Mouse (Mus musculus): ENCODE results near the gene Pou2f2. TPM values are rescaled to one million over a fixed set of nuclear protein-coding genes. Genes with fewer than 3 reads are reported as not detected.
A peak's percentile ranks its signal among the peaks of the same experiment; 100 is the strongest.

Pou2f2 gene
- polyA plus RNA-seq (2015; fragmentation: Nextera tagmentation; extraction: Ambion mirVana): 1.1 and 2.0 TPM in 2 replicates

GRCm38 (mm10) chr7:25179606-25180161 lies at the start of gene Pou2f2:
Pou2f2 (minus strand) TSS chr7:25179726.
- Histone ChIP-seq H3K36me3 (no peaks in the 10 kb centered on the region), H3K9me3 (replicated peaks) (no peaks in the 10 kb centered on the region), H3K27ac (replicated peaks) (no peak within 1 kb of the TSS), H3K4me2 (replicated peaks) (peak within 1 kb of the TSS; percentile 89), H3K9ac (peak within 1 kb of the TSS; percentile 27; the same call in 1 of the 2 replicates), H3K4me1 (peaks cover 15% of the 10 kb centered on the region), H3K27me3 (peaks cover 97% of the 10 kb centered on the region), H3K4me3 (replicated peaks) (peak within 1 kb of the TSS; percentile 51)
- ATAC-seq (ENCODE audit: insufficient number of reproducible peaks, low FRiP score, low TSS enrichment, low read depth): peak; percentile 87
- under 1% methylated on average over 40 of the region's 56 CpGs for WGBS

- no peaks in the 10 kb centered on the region for H3K9me3 ChIP-seq (replicated peaks)
- 88% methylated on average over 1 of the region's 1 CpGs for WGBS
- H3K4me3 ChIP-seq (replicated peaks): no peak overlapping the region
- ATAC-seq (ENCODE audit: insufficient number of reproducible peaks, low FRiP score, low TSS enrichment, low read depth): no peak
- H3K27me3 ChIP-seq: no peaks in the 10 kb centered on the region
- H3K4me1 ChIP-seq: peaks cover 7% of the 10 kb centered on the region
- H3K4me2 ChIP-seq (replicated peaks): no peak overlapping the region
- H3K9ac ChIP-seq: no peak overlapping the region
- peaks cover 86% of the 10 kb centered on the region for H3K36me3 ChIP-seq
- H3K27ac ChIP-seq (replicated peaks): no peak overlapping the region
These were observed 48.2 kb upstream of the Pou2f2 start for GRCm38 (mm10) chr7:25227523-25228300.

GRCm38 (mm10) chr7:25222275-25222967 lies 42.9 kb upstream of the Pou2f2 start:
- peaks cover 34% of the 10 kb centered on the region for H3K36me3 ChIP-seq
- peak overlapping the region; percentile 82 for H3K4me3 ChIP-seq (replicated peaks)
- H3K4me1 ChIP-seq: peaks cover 38% of the 10 kb centered on the region
- no peaks in the 10 kb centered on the region for H3K9me3 ChIP-seq (replicated peaks)
- 89% methylated on average over 10 of the region's 10 CpGs for WGBS
- H3K27ac ChIP-seq (replicated peaks): no peak overlapping the region
- peak overlapping the region; percentile 94 for H3K4me2 ChIP-seq (replicated peaks)
- H3K27me3 ChIP-seq: no peaks in the 10 kb centered on the region
- H3K9ac ChIP-seq: peak overlapping the region; percentile 67
- ATAC-seq (ENCODE audit: insufficient number of reproducible peaks, low FRiP score, low TSS enrichment, low read depth): no peak

DNA sequence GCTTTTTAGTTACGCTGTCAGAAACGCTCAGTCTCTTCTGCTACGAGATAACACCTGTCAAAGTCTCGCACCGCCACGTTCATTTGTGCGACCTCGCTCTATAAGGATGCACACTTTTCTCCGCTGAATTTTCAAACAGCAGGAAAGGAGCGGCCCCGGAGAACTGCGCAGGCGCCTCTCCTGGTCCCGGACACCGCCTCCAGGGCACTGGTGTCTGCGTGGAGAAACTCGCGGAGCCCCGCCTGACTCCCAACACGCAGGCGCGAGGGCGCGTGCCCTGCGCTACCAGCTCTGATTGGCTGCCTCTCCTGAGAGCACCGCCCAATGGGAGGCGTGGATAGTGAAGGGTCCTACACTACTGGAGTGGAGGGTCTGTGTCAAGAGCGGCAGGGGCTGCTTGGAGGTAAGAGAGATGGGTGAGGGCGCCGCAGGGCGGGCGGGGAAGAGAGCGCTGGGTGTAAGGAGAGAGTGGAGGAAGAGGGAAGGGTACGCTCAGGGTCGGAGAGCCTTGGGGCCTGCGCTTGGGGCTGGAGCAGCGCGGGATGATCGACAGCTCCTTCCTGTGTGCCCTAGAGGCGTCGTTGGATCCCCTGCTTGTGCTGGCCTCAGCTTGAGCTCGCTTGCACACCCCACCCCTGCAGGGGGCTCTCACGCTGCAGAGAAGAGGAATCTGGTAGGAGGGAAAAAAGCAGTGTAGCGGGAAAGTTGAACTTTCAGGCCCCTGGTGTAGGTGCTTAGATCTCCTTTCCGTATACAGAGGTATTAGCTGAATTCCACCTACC lies 41.8 kb upstream of the Pou2f2 start, which contains the start of gene Zfp526:
Gene Zfp526, plus strand, starts transcription at position 324 of the 782 bp plus-strand sequence.
- peak; percentile 96 for ATAC-seq (ENCODE audit: insufficient number of reproducible peaks, low FRiP score, low TSS enrichment, low read depth)
- Histone ChIP-seq H3K4me2 (replicated peaks) (peak within 1 kb of the TSS; percentile 94), H3K9ac (peak within 1 kb of the TSS; percentile 67), H3K36me3 (peaks cover 23% of the 10 kb centered on the region), H3K27ac (replicated peaks) (peak within 1 kb of the TSS; percentile 93), H3K4me1 (peaks cover 38% of the 10 kb centered on the region), H3K4me3 (replicated peaks) (peak within 1 kb of the TSS; percentile 82), H3K27me3 (no peaks in the 10 kb centered on the region), H3K9me3 (replicated peaks) (no peaks in the 10 kb centered on the region)
- WGBS: under 1% methylated on average over 42 of the region's 45 CpGs

DNA sequence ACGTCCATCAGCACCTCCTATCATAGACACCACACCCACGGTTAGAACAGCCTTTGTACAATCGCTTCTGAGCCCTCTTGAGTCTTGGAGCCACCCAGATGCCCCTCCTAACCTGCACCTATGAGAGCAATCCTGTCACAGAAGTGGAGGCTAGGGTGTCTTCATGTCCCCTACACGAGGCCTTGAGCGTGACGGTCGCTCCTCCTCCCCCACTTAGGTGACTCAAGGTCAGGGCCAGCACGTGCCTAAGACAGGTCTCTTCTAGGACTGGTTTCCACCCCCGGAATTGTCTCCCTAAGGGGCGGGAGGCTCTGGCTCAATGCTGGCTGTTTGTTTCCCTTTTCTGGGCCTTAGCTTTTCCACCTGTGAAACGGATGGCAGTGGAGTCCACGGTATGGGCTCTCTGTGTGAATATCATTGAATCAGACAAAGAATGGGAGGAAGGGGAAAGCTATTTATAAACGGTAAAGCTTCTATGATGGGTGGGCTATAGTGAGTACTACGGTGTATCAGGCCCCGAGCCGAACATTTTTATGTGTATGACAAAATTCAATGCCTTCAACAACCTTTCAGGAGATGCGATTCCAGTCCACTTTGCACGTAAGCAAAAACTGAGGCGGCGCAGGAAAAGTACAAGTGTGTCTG lies 41.1 kb upstream of the Pou2f2 start, which contains the start of gene Dedd2:
Gene Dedd2, minus strand, starts transcription at position 159 of the 645 bp plus-strand sequence.
- no peaks in the 10 kb centered on the region for H3K9me3 ChIP-seq (replicated peaks)
- peak within 1 kb of the TSS; percentile 67 for H3K9ac ChIP-seq
- 3% methylated on average over 20 of the region's 20 CpGs for WGBS
- peak within 1 kb of the TSS; percentile 82 for H3K4me3 ChIP-seq (replicated peaks)
- peak within 1 kb of the TSS; percentile 93 for H3K27ac ChIP-seq (replicated peaks)
- peaks cover 38% of the 10 kb centered on the region for H3K4me1 ChIP-seq
- H3K4me2 ChIP-seq (replicated peaks): peak within 1 kb of the TSS; percentile 94
- H3K36me3 ChIP-seq: peaks cover 16% of the 10 kb centered on the region
- ATAC-seq (ENCODE audit: insufficient number of reproducible peaks, low FRiP score, low TSS enrichment, low read depth): no peak
- no peaks in the 10 kb centered on the region for H3K27me3 ChIP-seq

- ATAC-seq (ENCODE audit: insufficient number of reproducible peaks, low FRiP score, low TSS enrichment, low read depth): peak; percentile 78
These were observed 40.4 kb upstream of the Pou2f2 start for GRCm38 (mm10) chr7:25219756-25220456.

GRCm38 (mm10) chr7:25219416-25219750 lies 39.9 kb upstream of the Pou2f2 start:
- peak overlapping the region; percentile 82 for H3K4me3 ChIP-seq (replicated peaks)
- peak; percentile 0; the same call in 1 of the 2 replicates for ATAC-seq (ENCODE audit: insufficient number of reproducible peaks, low FRiP score, low TSS enrichment, low read depth)
- peaks cover 10% of the 10 kb centered on the region for H3K36me3 ChIP-seq
- H3K27ac ChIP-seq (replicated peaks): peak overlapping the region; percentile 75
- H3K9me3 ChIP-seq (replicated peaks): no peaks in the 10 kb centered on the region
- peaks cover 38% of the 10 kb centered on the region for H3K4me1 ChIP-seq
- under 1% methylated on average over 16 of the region's 16 CpGs for WGBS
- H3K4me2 ChIP-seq (replicated peaks): peak overlapping the region; percentile 94
- peak overlapping the region; percentile 67 for H3K9ac ChIP-seq
- H3K27me3 ChIP-seq: no peaks in the 10 kb centered on the region

More at GRCm38 (mm10) chr7:25219756-25220456, 40.4 kb upstream of the Pou2f2 start:
- Histone ChIP-seq H3K9me3 (replicated peaks) (no peaks in the 10 kb centered on the region), H3K27me3 (no peaks in the 10 kb centered on the region), H3K4me3 (replicated peaks) (peak overlapping the region; percentile 82), H3K36me3 (peaks cover 15% of the 10 kb centered on the region), H3K4me2 (replicated peaks) (peak overlapping the region; percentile 94), H3K9ac (peak overlapping the region; percentile 67), H3K27ac (replicated peaks) (peak overlapping the region; percentile 93), H3K4me1 (peaks cover 38% of the 10 kb centered on the region)
- WGBS: 3% methylated on average over 31 of the region's 31 CpGs

GRCm38 (mm10) chr7:25218705-25219415 lies 39.3 kb upstream of the Pou2f2 start:
- Histone ChIP-seq H3K4me1 (peaks cover 38% of the 10 kb centered on the region), H3K9me3 (replicated peaks) (no peaks in the 10 kb centered on the region), H3K9ac (peak overlapping the region; percentile 67), H3K4me3 (replicated peaks) (peak overlapping the region; percentile 82), H3K36me3 (0 out of 2 replicates have a peak, but pooled peaks cover 6% of the 10 kb centered on the region), H3K27ac (replicated peaks) (peak overlapping the region; percentile 75), H3K27me3 (no peaks in the 10 kb centered on the region), H3K4me2 (replicated peaks) (peak overlapping the region; percentile 94)
- WGBS: under 1% methylated on average over 53 of the region's 53 CpGs
- no peak for ATAC-seq (ENCODE audit: insufficient number of reproducible peaks, low FRiP score, low TSS enrichment, low read depth)

DNA sequence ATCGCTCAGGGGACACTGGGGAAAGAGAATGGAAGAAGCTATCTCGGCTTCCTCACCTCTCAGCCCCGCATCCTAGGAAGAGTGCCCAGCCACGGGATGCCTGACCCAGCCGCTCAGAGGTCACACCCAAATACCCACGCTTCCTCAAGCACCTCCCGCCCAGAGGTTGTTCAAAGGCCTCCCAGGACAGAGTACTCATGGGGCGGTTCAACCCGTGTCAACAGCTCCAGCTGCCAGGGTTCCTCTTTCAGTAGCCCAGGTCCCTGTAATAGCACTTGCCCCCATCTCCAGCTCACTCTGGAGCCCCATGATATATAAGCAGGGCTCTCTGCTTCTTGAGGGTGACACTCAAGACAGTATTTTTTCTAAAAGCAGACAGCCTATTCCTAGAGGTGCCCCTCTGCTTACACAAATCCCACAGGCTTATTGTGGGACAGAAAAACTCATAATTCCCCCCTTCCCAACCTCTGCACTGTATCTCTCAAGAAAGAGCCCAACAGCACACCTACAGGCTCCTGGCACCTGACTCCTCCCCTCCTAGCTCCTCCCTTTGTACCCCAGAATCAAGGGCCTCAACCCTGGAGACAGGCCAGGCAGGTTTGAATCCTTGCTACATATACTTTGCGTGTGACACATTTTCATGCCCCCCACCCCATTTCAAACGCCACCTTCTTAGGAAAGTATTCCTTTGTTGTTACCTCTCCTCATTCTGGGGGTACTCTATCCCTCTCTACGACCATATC lies 38.3 kb upstream of the Pou2f2 start:
- peak overlapping the region; percentile 94; the same call in 1 of the 2 replicates for H3K4me2 ChIP-seq (replicated peaks)
- no peak overlapping the region for H3K9ac ChIP-seq

More for the DNA sequence above, 38.3 kb upstream of the Pou2f2 start:
- Histone ChIP-seq H3K4me1 (peaks cover 37% of the 10 kb centered on the region), H3K36me3 (0 out of 2 replicates have a peak, but pooled peaks cover 6% of the 10 kb centered on the region), H3K9me3 (replicated peaks) (no peaks in the 10 kb centered on the region), H3K4me3 (replicated peaks) (peak overlapping the region; percentile 82), H3K27me3 (no peaks in the 10 kb centered on the region), H3K27ac (replicated peaks) (0 out of 2 replicates have a peak overlapping the region, but pooled peaks have one; percentile 68)
- WGBS: 52% methylated on average over 12 of the region's 12 CpGs
- ATAC-seq (ENCODE audit: insufficient number of reproducible peaks, low FRiP score, low TSS enrichment, low read depth): no peak

Data from embryonic facial prominence, embryonic 15.5 days (tissue).